Mouse (Mus musculus) heart, embryonic 13.5 days (tissue): ENCODE measurements around the gene Insl3. TPM values are rescaled to one million over a fixed set of nuclear protein-coding genes. Genes with fewer than 3 reads are reported as not detected.
"Not testable (repeated sequence)": the region's sequence is repeated elsewhere in the genome, so short reads cannot be mapped to it uniquely, and the experiment has no call there.

ENCODE experiments used
- ATAC-seq: fragments of 200-750 bp; cut with Nextera tagmentation; 2 replicates; pipeline ENCODE4 v1.8.0; 2017; ENCODE audit warnings: moderate TSS enrichment; ENCODE audit not compliant: insufficient number of reproducible peaks, low FRiP score, low TSS enrichment; ENCODE audit errors: extremely low read depth
- H3K27ac ChIP-seq: fragments of 300-500 bp; sonication (generic); replicated peaks from 2 replicates; pipeline ENCODE4 v1.5.1; 2015; ENCODE audit warnings: moderate library complexity, mild to moderate bottlenecking, inconsistent platforms
- H3K27me3 ChIP-seq: fragments of 300-500 bp; sonication (generic); replicated peaks from 2 replicates; pipeline ENCODE4 v1.6.1; 2015; ENCODE audit warnings: mild to moderate bottlenecking, inconsistent platforms
- H3K36me3 ChIP-seq: fragments of 300-500 bp; sonication (generic); 2 replicates; pipeline ENCODE4 v1.6.1; 2015; ENCODE audit warnings: mild to moderate bottlenecking, inconsistent platforms
- H3K4me1 ChIP-seq: fragments of 300-500 bp; sonication (generic); 2 replicates; pipeline ENCODE4 v1.6.1; 2015; ENCODE audit warnings: inconsistent platforms
- H3K4me2 ChIP-seq: fragments of 300-500 bp; sonication (generic); 2 replicates; pipeline ENCODE4 v1.6.1; 2015; ENCODE audit warnings: inconsistent platforms, mild to moderate bottlenecking, moderate library complexity
- H3K4me3 ChIP-seq: fragments of 300-500 bp; sonication (generic); 2 replicates; pipeline ENCODE4 v1.5.1; 2015; ENCODE audit warnings: moderate library complexity, mild to moderate bottlenecking, inconsistent platforms
- H3K9ac ChIP-seq: fragments of 300-500 bp; sonication (generic); 2 replicates; pipeline ENCODE4 v1.6.1; 2015; ENCODE audit warnings: inconsistent platforms, mild to moderate bottlenecking, moderate library complexity
- H3K9me3 ChIP-seq: fragments of 300-500 bp; sonication (generic); 2 replicates; pipeline ENCODE4 v1.6.1; 2016; ENCODE audit warnings: inconsistent platforms
- WGBS: fragments of 180-500 bp; shearing (Covaris S2); methylation state at CpG from one replicate; pipeline ENCODE4 v1.1.7; 2015; ENCODE audit warnings: mixed read lengths; 5-methylcytosine and 5-hydroxymethylcytosine counted together
- polyA plus RNA-seq: library from polyadenylated mRNA; unstranded; fragments of >200 nt; fragmentation: Nextera tagmentation; extraction: Ambion mirVana; gene quantifications from 2 replicates; pipeline ENCODE4 v1.2.1, GENCODE M21; 2015

The Insl3 gene
- polyA plus RNA-seq, 1 experiment from 2014 or later: 1.5 TPM

GRCm38 (mm10) chr8:71728826-71729620, 40.0 kb downstream of the Insl3 start:
- Histone ChIP-seq H3K27me3 (peaks cover 71% of the 10 kb centered on the region), H3K27ac (no peak overlapping the region), H3K4me2 (peak overlapping the region; percentile 68), H3K4me1 (peaks cover 19% of the 10 kb centered on the region; the same call in 1 of the 2 replicates), H3K36me3 (no peaks in the 10 kb centered on the region), H3K4me3 (peak overlapping the region; percentile 38), H3K9ac (peak overlapping the region; percentile 58), H3K9me3 (no peaks in the 10 kb centered on the region)
- ATAC-seq: no peak
- WGBS: 9% methylated on average over 15 of the region's 16 CpGs

DNA sequence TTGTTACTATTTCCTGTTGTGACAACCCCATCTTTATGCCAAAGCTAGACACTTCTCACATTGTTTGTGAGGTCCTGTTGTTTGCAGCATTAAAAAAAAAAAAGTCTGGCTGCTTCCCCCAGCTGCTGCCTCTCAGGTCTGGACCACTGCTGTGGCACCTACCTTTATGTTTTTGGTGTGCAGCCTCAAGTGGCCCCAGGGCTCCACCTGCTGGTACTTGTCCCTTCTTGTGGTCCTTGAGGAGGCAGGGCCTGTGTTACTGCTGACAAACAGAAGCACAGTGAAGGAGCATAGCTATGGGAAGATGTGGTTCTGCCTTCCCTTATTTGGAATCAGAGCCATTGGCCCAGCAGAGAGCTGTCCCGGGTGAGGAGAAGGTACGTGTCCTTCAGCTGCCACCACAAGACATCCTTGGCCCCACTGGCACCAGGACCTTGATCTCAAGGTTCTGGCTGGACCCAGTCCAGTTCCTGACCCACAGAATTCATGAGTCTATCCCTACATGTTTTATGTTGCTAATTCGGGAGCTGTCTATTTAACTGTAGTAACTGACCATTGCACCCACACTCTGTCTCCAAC, 42.7 kb downstream of the Insl3 start:
- 38% methylated on average over 3 of the region's 3 CpGs for WGBS
- peaks cover 44% of the 10 kb centered on the region for H3K27me3 ChIP-seq

DNA sequence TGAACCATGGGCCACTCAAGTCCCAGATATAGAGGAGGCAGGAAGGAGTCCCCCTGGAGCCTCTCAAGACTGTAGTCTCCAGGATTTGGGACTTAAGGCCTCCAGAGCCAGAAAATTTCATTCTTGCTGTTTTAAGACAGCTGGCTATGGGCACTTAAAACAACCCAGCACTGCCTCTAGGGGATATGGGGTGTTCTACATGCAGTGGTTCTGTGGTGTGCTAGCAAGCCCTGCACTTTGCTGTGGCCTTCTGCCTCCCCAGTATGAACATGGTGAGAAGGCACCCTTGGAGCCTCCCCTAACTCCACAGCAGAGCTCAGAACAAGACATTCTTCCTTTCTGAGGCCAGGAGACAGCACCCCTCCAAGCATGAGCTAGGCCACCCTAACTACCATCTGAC, 49.3 kb downstream of the Insl3 start:
- not testable (repeated sequence) for H3K9ac ChIP-seq, H3K36me3 ChIP-seq, H3K9me3 ChIP-seq, ATAC-seq, H3K4me1 ChIP-seq, H3K4me2 ChIP-seq, H3K27ac ChIP-seq, H3K4me3 ChIP-seq
- H3K27me3 ChIP-seq: peaks cover 21% of the 10 kb centered on the region

More for the DNA sequence above, 42.7 kb downstream of the Insl3 start:
- no peak overlapping the region for H3K27ac ChIP-seq
- ATAC-seq: no peak
- H3K4me1 ChIP-seq: peaks cover 13% of the 10 kb centered on the region; the same call in 1 of the 2 replicates
- H3K9ac ChIP-seq: no peak overlapping the region
- no peak overlapping the region for H3K4me2 ChIP-seq
- H3K36me3 ChIP-seq: no peaks in the 10 kb centered on the region
- no peaks in the 10 kb centered on the region for H3K9me3 ChIP-seq
- H3K4me3 ChIP-seq: no peak overlapping the region

Other genes starting within 250 kb of the Insl3 start
- 33.0 and 35.5 TPM in 2 replicates for gene Abhd8, start 225.6 kb upstream of the Insl3 start, polyA plus RNA-seq
- 165 and 186 TPM in 2 replicates for gene Mrpl34, start 224.3 kb upstream of the Insl3 start, polyA plus RNA-seq
- gene Dda1, start 220.0 kb upstream of the Insl3 start, polyA plus RNA-seq: 75.6 and 87.1 TPM in 2 replicates
- gene Ano8, start 203.3 kb upstream of the Insl3 start, polyA plus RNA-seq: 0.63 and 0.78 TPM in 2 replicates
- 11.6 and 12.6 TPM in 2 replicates for gene Gtpbp3, start 201.1 kb upstream of the Insl3 start, polyA plus RNA-seq
- gene Plvap, start 177.5 kb upstream of the Insl3 start, polyA plus RNA-seq: 133 and 135 TPM in 2 replicates
- gene Ccdc194, start 163.5 kb upstream of the Insl3 start, polyA plus RNA-seq: 0.48 and 0.65 TPM in 2 replicates
- gene Bst2, start 151.8 kb upstream of the Insl3 start, polyA plus RNA-seq: 34.0 and 39.5 TPM in 2 replicates
- 58.8 and 59.5 TPM in 2 replicates for gene Mvb12a, start 146.3 kb upstream of the Insl3 start, polyA plus RNA-seq
- gene Tmem221, start 130.3 kb upstream of the Insl3 start, polyA plus RNA-seq: 0.27 and 0.41 TPM in 2 replicates
- gene Nxnl1, start 122.6 kb upstream of the Insl3 start, polyA plus RNA-seq: not detected in 2 replicates
- 18.2 and 18.3 TPM in 2 replicates for gene Slc27a1, start 120.3 kb upstream of the Insl3 start, polyA plus RNA-seq
- 169 and 172 TPM in 2 replicates for gene Pgls, start 97.0 kb upstream of the Insl3 start, polyA plus RNA-seq
- gene Fam129c, start 91.6 kb upstream of the Insl3 start, polyA plus RNA-seq: 1.2 and 1.8 TPM in 2 replicates
- 54.8 and 58.3 TPM in 2 replicates for gene Colgalt1, start 78.2 kb upstream of the Insl3 start, polyA plus RNA-seq
- gene Unc13a, start 17.5 kb upstream of the Insl3 start, polyA plus RNA-seq: 0.39 and 0.40 TPM in 2 replicates
- 7.6 and 7.7 TPM in 2 replicates for gene Jak3, start 12.9 kb upstream of the Insl3 start, polyA plus RNA-seq
- 2.8 and 3.3 TPM in 2 replicates for gene B3gnt3, start 12.6 kb downstream of the Insl3 start, polyA plus RNA-seq
- gene Fcho1, start 36.5 kb downstream of the Insl3 start, polyA plus RNA-seq: 1.7 and 2.3 TPM in 2 replicates
- gene Zfp709, start 192.8 kb downstream of the Insl3 start, polyA plus RNA-seq: 3.4 and 4.0 TPM in 2 replicates
- 1.6 and 3.3 TPM in 2 replicates for gene Zfp882, start 219.4 kb downstream of the Insl3 start, polyA plus RNA-seq
- 23.8 and 25.1 TPM in 2 replicates for gene Zfp617, start 219.4 kb downstream of the Insl3 start, polyA plus RNA-seq